Mouse (Mus musculus) heart, postnatal 0 days (tissue): ENCODE measurements around the gene Nisch.

Experiments used
- CTCF ChIP-seq: IDR thresholded peaks from 2 replicates; pipeline ENCODE4 v1.5.1; 2016; ENCODE audit warnings: antibody characterized with exemption, control low read depth, low read depth
- EP300 ChIP-seq: IDR thresholded peaks from 2 replicates; pipeline ENCODE4 v1.6.1; 2016; ENCODE audit warnings: antibody characterized with exemption, low read depth

GRCm38 (mm10) chr14:31170963-31171362 is 45.8 kb downstream of the Nisch start:
- TF ChIP-seq CTCF (no peak), EP300 (no peak)
